Mouse (Mus musculus) effector memory CD4-positive, alpha-beta T cell, adult 7 months (primary cell): ENCODE data around the gene Icam5. TPM values are rescaled to one million over a fixed set of nuclear protein-coding genes. Genes with fewer than 3 reads are reported as not detected.

ENCODE experiments used
- polyA plus RNA-seq: library from polyadenylated mRNA; unstranded; fragments of 100-300 nt; shearing (Covaris generic); gene quantifications from one replicate; pipeline ENCODE4 v1.2.1, GENCODE M21; 2017

Icam5 gene
- not detected for polyA plus RNA-seq

DNA sequence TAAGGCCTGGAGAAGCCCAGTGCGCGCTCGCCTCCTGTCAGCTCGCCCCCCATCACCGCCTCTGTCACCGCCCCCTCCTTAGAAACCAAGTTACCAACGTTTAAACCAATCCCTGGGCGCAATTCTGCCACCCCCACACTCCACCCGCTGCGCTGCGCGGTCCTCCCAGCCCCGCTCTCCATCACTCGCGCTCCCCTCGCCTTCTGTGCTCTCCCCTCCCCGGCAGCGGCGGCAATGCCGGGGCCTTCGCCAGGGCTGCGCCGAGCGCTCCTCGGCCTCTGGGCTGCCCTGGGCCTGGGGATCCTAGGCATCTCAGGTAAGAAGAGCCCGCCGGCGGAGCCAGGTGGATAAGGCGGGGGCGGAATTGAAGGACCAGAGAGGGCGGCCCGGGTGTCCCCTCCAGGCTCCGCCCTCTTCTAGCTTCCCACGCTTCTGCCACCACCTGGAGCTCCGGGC, at the start of gene Icam5:
Icam5 (plus strand) TSS at position 178 of the 456 bp plus-strand sequence.

DNA sequence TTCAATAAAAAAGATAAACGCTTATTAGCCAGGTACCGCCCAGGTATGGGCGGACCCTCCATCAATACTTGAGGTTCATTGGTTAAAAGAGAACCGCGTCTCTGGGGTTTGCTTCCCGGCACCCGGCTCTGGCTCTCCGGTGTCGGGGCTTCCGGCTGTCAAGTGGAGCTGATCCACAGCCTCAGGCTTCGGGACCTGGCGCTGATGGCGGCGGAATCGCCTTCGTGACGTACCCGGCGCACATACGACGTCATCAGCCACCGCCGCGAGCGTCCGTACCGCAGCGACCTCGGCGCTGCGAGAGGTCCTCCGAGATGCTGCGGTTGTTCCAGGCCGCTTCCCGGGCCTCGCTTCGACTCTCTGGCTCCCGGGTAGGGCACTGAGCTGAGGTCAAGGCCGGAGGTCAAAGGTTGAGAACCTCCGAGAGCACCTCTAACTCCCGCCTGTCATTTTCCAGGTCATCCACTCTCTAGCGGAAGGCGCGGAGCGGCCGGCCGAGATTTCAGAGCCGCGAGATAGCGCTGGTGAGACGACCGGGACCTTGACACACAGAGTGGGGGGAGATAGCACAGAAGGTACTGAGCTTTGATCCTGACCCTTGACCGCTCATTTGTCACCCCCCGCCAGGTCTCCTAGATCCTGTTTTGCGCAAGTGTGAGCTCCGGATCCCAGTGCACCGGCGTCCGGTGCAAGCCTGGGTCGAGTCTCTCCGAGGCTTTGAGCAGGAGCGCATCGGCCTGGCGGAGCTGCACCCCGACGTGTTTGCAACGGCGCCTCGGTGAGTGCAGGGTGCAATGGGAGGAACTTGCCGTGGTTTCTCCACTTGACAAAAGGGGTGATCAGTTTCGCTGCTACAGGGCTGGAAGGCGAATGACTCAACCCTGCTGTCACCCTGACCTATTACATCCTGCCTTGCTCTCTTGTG, 29.0 kb upstream of the Icam5 start, which contains the start of gene Mrpl4:
Mrpl4 (plus strand) TSS at position 112 of the 925 bp plus-strand sequence.

DNA sequence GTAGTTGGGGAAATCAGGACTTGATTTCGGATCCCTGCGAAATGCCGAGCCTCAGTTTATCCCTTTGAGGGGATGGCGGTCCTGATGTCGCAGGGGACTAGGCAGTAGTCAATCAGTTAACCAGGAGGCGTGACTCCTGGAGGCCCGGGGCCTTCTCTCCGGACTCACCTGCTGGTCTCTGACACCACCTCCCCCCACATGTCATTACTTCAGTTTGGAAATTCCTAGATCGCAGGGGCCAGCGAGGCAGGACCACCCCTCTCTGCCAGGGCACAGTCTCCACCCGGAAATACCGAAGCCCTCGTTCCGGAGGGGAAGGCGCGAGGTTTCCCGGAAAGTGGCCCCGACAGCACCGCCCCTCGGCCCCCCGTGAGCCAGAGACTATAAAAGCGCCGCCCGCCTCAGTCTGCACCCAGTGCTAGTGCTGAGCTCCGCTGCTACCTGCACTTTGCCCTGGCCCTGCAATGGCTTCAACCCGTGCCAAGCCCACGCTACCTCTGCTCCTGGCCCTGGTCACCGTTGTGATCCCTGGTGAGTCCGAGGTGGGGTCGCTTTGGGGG, 16.2 kb upstream of the Icam5 start, which contains the start of gene Icam1:
Icam1 (plus strand) TSS at position 415 of the 560 bp plus-strand sequence.

DNA sequence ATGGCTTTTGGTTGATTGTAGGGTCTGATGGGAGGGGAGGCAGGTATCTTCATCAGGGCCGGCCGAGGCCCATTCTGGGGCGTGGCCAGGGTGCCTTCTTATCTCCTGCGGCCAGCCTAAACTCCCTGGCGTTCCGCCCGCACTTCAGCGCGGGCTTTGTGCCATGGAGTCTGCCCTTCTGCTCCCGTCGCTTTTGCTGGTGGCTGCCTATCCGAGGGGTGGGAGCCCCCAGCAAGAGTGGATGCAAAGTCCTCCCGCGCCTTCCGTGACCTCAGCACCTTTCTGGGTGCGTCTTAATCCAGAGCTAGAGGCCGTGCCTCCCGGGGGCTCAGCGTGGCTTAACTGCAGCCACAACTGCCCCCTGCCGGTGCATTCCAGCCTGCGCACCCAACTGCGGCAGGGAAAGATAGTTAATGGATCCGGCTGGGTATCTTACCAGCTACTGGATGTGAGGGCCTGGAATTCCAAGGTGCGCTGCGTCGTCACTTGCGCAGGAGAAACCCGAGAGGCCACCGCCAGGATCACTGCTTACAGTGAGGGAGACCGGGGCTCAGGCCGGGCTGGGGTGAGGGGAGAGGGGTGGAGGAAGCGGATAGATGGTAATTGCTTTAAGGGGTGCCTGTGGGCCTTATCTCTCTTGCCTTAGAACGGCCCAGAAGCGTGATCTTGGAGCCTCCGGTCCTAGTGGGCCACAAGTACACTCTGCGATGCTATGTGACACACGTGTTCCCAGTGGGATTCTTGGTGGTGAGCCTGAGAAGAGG, 2.4 kb upstream of the Icam5 start, which contains the start of gene Icam4:
Icam4 (plus strand) TSS at position 83 of the 764 bp plus-strand sequence.

DNA sequence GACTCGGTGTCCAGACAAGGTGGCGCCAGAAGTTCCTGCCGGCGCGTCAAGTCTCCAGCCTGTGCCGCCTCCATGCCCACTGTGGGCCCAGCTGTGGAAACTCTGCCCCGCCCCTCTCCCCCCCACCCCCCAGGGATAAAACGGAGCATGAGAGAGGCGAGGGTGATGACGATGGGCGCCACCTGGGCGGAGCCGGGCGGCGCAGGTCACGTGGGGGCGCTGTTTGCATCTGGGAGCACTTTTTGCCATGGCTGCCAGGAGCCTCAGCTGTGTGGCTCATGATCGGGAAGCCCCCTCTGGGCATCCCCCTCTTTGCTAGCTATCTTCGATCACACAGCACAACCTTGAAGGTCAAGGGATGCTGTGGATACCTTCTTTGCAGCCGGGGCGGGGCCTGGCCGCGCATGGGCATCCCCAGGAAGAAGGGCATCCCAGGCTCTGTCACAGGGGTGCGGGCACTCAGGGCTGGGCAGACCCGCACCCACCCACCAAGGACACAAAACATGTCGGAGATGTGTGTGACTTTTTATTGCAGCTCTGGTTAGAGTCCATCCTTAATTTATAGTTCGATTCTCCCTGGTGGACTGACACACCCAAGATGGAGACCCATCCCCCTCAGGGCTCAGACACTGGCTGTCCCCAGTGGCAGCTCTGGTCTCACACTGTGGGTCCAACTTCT, 35.3 kb downstream of the Icam5 start, which contains the start of gene Zglp1:
Zglp1 (minus strand) TSS at position 88 of the 679 bp plus-strand sequence.

DNA sequence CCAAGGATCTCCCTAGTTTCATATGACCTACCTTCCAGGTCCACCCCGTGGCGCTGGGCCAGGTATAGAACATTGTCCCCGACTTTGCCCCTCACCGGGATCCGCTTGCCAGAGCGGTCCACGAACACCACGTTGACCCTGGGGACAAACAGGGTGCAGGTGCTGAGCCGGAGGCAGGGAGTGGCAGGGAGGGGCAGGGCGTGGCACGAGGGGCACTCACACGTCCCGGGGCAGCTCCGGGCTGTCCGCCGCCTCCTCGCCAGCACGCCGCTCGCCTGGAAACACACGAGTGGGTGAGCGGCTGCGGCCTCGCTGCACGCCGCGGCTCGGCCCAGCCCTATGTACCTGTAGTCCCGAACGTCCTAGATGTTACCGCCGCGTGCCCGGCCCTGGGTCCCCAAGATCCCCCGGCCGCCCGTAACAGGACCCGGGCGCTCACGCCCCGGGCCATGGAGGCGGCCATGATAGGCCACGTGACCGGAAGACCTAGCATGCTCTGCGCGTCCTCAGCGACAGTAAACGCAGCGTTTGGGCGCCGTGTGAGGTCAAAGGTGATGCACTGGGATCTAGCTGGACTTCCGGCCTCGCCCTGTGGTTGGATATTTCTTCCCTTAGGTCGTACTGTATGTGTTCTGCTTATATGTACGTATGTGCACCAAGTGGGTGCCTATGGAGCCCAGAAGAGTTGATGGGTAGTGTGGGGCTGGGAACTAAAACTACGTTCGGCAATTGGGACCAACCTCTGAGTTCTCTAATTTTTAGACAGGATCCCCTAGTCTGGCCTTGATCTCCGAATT, 41.4 kb downstream of the Icam5 start, which contains the start of the genes Gm49373 and Fdx1l:
Gm49373 (minus strand) TSS at position 53 of the 797 bp plus-strand sequence.
Fdx1l (minus strand) TSS at position 571 of the 797 bp plus-strand sequence.

Other genes starting within 250 kb of the Icam5 start
- not detected for gene Col5a3, start 217.0 kb upstream of the Icam5 start, polyA plus RNA-seq
- not detected for gene Rdh8, start 213.6 kb upstream of the Icam5 start, polyA plus RNA-seq
- gene A230050P20Rik, start 163.4 kb upstream of the Icam5 start, polyA plus RNA-seq, result 33.1 TPM
- 1.1 TPM for gene Angptl6, start 152.3 kb upstream of the Icam5 start, polyA plus RNA-seq
- 97.3 TPM for gene Ppan, start 143.9 kb upstream of the Icam5 start, polyA plus RNA-seq
- gene Eif3g, start 133.4 kb upstream of the Icam5 start, polyA plus RNA-seq, result 332 TPM
- 67.8 TPM for gene Dnmt1, start 72.2 kb upstream of the Icam5 start, polyA plus RNA-seq
- gene S1pr2, start 55.3 kb upstream of the Icam5 start, polyA plus RNA-seq, result 10.3 TPM
- gene Mrpl4, start 29.3 kb upstream of the Icam5 start, polyA plus RNA-seq, result 101 TPM
- gene Icam1, start 16.1 kb upstream of the Icam5 start, polyA plus RNA-seq, result 268 TPM
- gene Icam4, start 2.7 kb upstream of the Icam5 start, polyA plus RNA-seq, result 1.4 TPM
- gene Zglp1, start 35.0 kb downstream of the Icam5 start, polyA plus RNA-seq, result 0.73 TPM
- not detected for gene Gm49373, start 41.0 kb downstream of the Icam5 start, polyA plus RNA-seq
- gene Fdx1l, start 41.5 kb downstream of the Icam5 start, polyA plus RNA-seq, result 47.1 TPM
- gene Gm38431, start 59.9 kb downstream of the Icam5 start, polyA plus RNA-seq, result 6.2 TPM
- 53.3 TPM for gene Raver1, start 59.9 kb downstream of the Icam5 start, polyA plus RNA-seq
- 65.3 TPM for gene Tyk2, start 99.2 kb downstream of the Icam5 start, polyA plus RNA-seq
- gene Cdc37, start 117.9 kb downstream of the Icam5 start, polyA plus RNA-seq, result 320 TPM
- gene Pde4a, start 133.6 kb downstream of the Icam5 start, polyA plus RNA-seq, result 3.4 TPM
- gene Keap1, start 207.3 kb downstream of the Icam5 start, polyA plus RNA-seq, result 22.5 TPM
- 2.5 TPM for gene S1pr5, start 216.4 kb downstream of the Icam5 start, polyA plus RNA-seq
- 83.2 TPM for gene Atg4d, start 233.2 kb downstream of the Icam5 start, polyA plus RNA-seq